Mouse (Mus musculus): ENCODE results near the gene Cort.

- no peak for TF ChIP-seq POLR2A (IDR thresholded peaks at IDR 0.05; ENCODE audit: borderline replicate concordance, control insufficient read depth, low read depth, low read length)
- TF ChIP-seq CTCF (IDR thresholded peaks at IDR 0.05; ENCODE audit: control insufficient read depth, insufficient read depth, low read length): no peak
Measured at GRCm38 (mm10) chr4:149126115-149126509, 451 bp downstream of the Cort start.

Measured in bone marrow, adult 2 months (tissue).